Mouse (Mus musculus) embryo, embryonic 10 days (tissue): ENCODE data around the gene Prr7.

ENCODE experiments used
- DNase-seq: peaks from one replicate; pipeline ENCODE4 v3.0.0-alpha.2; 2015; ENCODE audit warnings: low spot score

The Prr7 gene

GRCm38 (mm10) chr13:55448131-55448530, 15.9 kb upstream of the Prr7 start:
- DNase-seq = no peak

- DNase-seq = no peak
Observed at GRCm38 (mm10) chr13:55449205-55449604, 14.9 kb upstream of the Prr7 start.

GRCm38 (mm10) chr13:55449679-55450441, 14.2 kb upstream of the Prr7 start:
- no peak for DNase-seq

GRCm38 (mm10) chr13:55450511-55450980, 13.5 kb upstream of the Prr7 start:
- no peak for DNase-seq

GRCm38 (mm10) chr13:55451296-55451695, 12.8 kb upstream of the Prr7 start:
- no peak for DNase-seq

- DNase-seq = no peak
Observed at GRCm38 (mm10) chr13:55451785-55452549, 12.1 kb upstream of the Prr7 start.

- DNase-seq = no peak
Observed at GRCm38 (mm10) chr13:55462965-55463364, 1.1 kb upstream of the Prr7 start.

- no peak for DNase-seq
Observed at GRCm38 (mm10) chr13:55463399-55464026, 554 bp upstream of the Prr7 start.

GRCm38 (mm10) chr13:55465184-55465583, 1.1 kb downstream of the Prr7 start:
- peak; percentile 68 for DNase-seq

GRCm38 (mm10) chr13:55465830-55466440, 1.9 kb downstream of the Prr7 start:
- no peak for DNase-seq

GRCm38 (mm10) chr13:55468851-55469560, 4.9 kb downstream of the Prr7 start:
- DNase-seq = peak; percentile 64

- DNase-seq = no peak
Observed at GRCm38 (mm10) chr13:55470372-55470771, 6.3 kb downstream of the Prr7 start.

GRCm38 (mm10) chr13:55471156-55471818, 7.2 kb downstream of the Prr7 start:
- DNase-seq = peak; percentile 85

- no peak for DNase-seq
Observed at GRCm38 (mm10) chr13:55471819-55472131, 7.7 kb downstream of the Prr7 start.

- peak; percentile 66 for DNase-seq
Observed at GRCm38 (mm10) chr13:55472132-55473022, 8.3 kb downstream of the Prr7 start.

GRCm38 (mm10) chr13:55473076-55473831, 9.2 kb downstream of the Prr7 start:
- peak; percentile 75 for DNase-seq

- no peak for DNase-seq
Observed at GRCm38 (mm10) chr13:55473961-55474360, 9.9 kb downstream of the Prr7 start.

GRCm38 (mm10) chr13:55474621-55475069, 10.6 kb downstream of the Prr7 start:
- DNase-seq = peak; percentile 86

- no peak for DNase-seq
Observed at GRCm38 (mm10) chr13:55475750-55476149, 11.7 kb downstream of the Prr7 start.
